7 mouse cellular contexts compared by ENCODE assay signal in genomic region chr1:183296877-183297383, GRCm38 (mm10). TPM values are rescaled to one million over a fixed set of nuclear protein-coding genes. Genes with fewer than 3 reads are reported as not detected.
A peak's percentile ranks its signal among the peaks of the same experiment; 100 is the strongest.
DNase-seq lines count a peak whose midpoint lies in the region; ATAC-seq lines count a peak whose summit lies in the region.

TSS of gene Brox (minus strand) at chr1:183297269.

- peak within 1 kb of the TSS; percentile 57 for H3K4me2 ChIP-seq in intestine, embryonic 15.5 days (replicated peaks)

- under 1% methylated on average over 39 of the region's 39 CpGs for WGBS in intestine, embryonic 15.5 days
- WGBS in midbrain, embryonic 10.5 days: under 1% methylated on average over 39 of the region's 39 CpGs

- H3K4me3 ChIP-seq in intestine, embryonic 15.5 days (replicated peaks): peak within 1 kb of the TSS; percentile 50
- peak within 1 kb of the TSS; percentile 59 for H3K4me3 ChIP-seq in midbrain, embryonic 10.5 days

- no peaks in the 10 kb centered on the region for H3K4me1 ChIP-seq in intestine, embryonic 15.5 days (replicated peaks)
- peaks cover 4% of the 10 kb centered on the region; the same call in 1 of the 2 replicates for H3K4me1 ChIP-seq in midbrain, embryonic 10.5 days

- peak; percentile 98 for DNase-seq in adrenal gland, adult 2 months
- peak; percentile 84 for DNase-seq in embryo, embryonic 11.5 days (ENCODE audit: low read depth, low spot score)
- peak; percentile 96 to 97 for DNase-seq in gastrocnemius, postnatal 36 days
- peak; percentile 94 to 95 for DNase-seq in left cerebral cortex, postnatal 25 days (ENCODE audit: low spot score in 2 of 2)
- peak; percentile 95 for DNase-seq in midbrain, embryonic 10.5 days (ENCODE audit: low spot score)
- DNase-seq in right cerebral cortex, postnatal 4 days: peak; percentile 96

- no peaks in the 10 kb centered on the region for H3K9me3 ChIP-seq in intestine, embryonic 15.5 days
- no peaks in the 10 kb centered on the region for H3K9me3 ChIP-seq in midbrain, embryonic 10.5 days (replicated peaks)

- no peaks in the 10 kb centered on the region for H3K27me3 ChIP-seq in intestine, embryonic 15.5 days (replicated peaks)
- H3K27me3 ChIP-seq in midbrain, embryonic 10.5 days (ENCODE audit: low read depth, poor library complexity, severe bottlenecking): no peaks in the 10 kb centered on the region

- peak; percentile 94 for ATAC-seq in intestine, embryonic 15.5 days

- peak within 1 kb of the TSS; percentile 52 for H3K27ac ChIP-seq in intestine, embryonic 15.5 days
- H3K27ac ChIP-seq in midbrain, embryonic 10.5 days (replicated peaks): peak within 1 kb of the TSS; percentile 85

- peaks cover 3% of the 10 kb centered on the region; the same call in 1 of the 2 replicates for H3K36me3 ChIP-seq in intestine, embryonic 15.5 days
- peaks cover 21% of the 10 kb centered on the region for H3K36me3 ChIP-seq in midbrain, embryonic 10.5 days

- peak within 1 kb of the TSS; percentile 50 for H3K9ac ChIP-seq in intestine, embryonic 15.5 days

- intact Hi-C loops in gastrocnemius, postnatal 36 days (cut with DNase I): no loop called here
- intact Hi-C loops in left cerebral cortex, postnatal 25 days (cut with DNase I): no loop called here

RNA-seq across cellular contexts. Expression of gene Brox, which starts in this region (rescaled TPM):
- total RNA-seq in adrenal gland, adult 2 months (2021): 10 to 100 TPM; 41.8 to 44.1 TPM
- 9.2 and 9.8 TPM in 2 replicates for polyA plus RNA-seq in adrenal gland, adult 2 months (2012; rRNA removed)
- 10 to 100 TPM; 16.7 to 19.2 TPM for total RNA-seq in gastrocnemius, postnatal 36 days (2021)
- polyA plus RNA-seq in intestine, embryonic 15.5 days (2015; fragmentation: Nextera tagmentation; extraction: Ambion mirVana): 36.3 and 41.6 TPM in 2 replicates
- 10 to 100 TPM; 49.3 to 51.3 TPM for total RNA-seq in left cerebral cortex, postnatal 25 days (2021)
- 40.3 and 50.3 TPM in 2 replicates for polyA plus RNA-seq in midbrain, embryonic 10.5 days (2016; fragmentation: Nextera tagmentation; extraction: Ambion mirVana)

Comparison
In these comparisons a context has a peak if more than half of its experiments do, and no peak if none do; other contexts are left out.
1. Peak in every context shown above with its lines: DNase-seq, ATAC-seq, H3K4me3 ChIP-seq and H3K27ac ChIP-seq.